Comparison of ENCODE assay signal across 9 mouse cellular contexts in genomic region chr2:33558233-33558632, GRCm38 (mm10).
A peak's percentile ranks its signal among the peaks of the same experiment; 100 is the strongest.
DNase-seq lines count a peak whose midpoint lies in the region; ATAC-seq and TF ChIP-seq lines count a peak whose summit lies in the region.
"Had no signal": no experiment of that assay in that cellular context is flagged by ENCODE, and none has a peak within 500 bp of the region (broad histone marks: within the 10 kb centered on the region; RNA-seq: fewer than 3 reads in every experiment).

No protein-coding gene starts in this region.

- H3K4me3 ChIP-seq in midbrain, embryonic 10.5 days: no peak overlapping the region
- no peak overlapping the region for H3K4me3 ChIP-seq in midbrain, embryonic 16.5 days (ENCODE audit: low read depth, low read length)
- no peak overlapping the region for H3K4me3 ChIP-seq in bone marrow macrophage, adult 2 months (ENCODE audit: insufficient read depth, low read length)
- no peak overlapping the region for H3K4me3 ChIP-seq in hindbrain, embryonic 15.5 days
- H3K4me3 ChIP-seq: stomach, embryonic 15.5 days had no signal

- H3K9ac ChIP-seq in midbrain, embryonic 16.5 days (ENCODE audit: low read depth, low read length): no peak overlapping the region
- no peak overlapping the region for H3K9ac ChIP-seq in hindbrain, embryonic 15.5 days
- H3K9ac ChIP-seq: stomach, embryonic 15.5 days had no signal

- ATAC-seq in midbrain, embryonic 16.5 days: no peak
- 0 out of 2 replicates have a peak, but pooled peaks have one; percentile 48 for ATAC-seq in erythroblast, adult 5-6 weeks (replicated peaks; ENCODE audit: low FRiP score, poor library complexity, severe bottlenecking)
- peak; percentile 39; the same call in 1 of the 2 replicates for ATAC-seq in hindbrain, embryonic 15.5 days (ENCODE audit: low FRiP score, low read depth)

- H3K4me2 ChIP-seq in midbrain, embryonic 16.5 days (ENCODE audit: low read length): no peak overlapping the region
- no peak overlapping the region for H3K4me2 ChIP-seq in hindbrain, embryonic 15.5 days
- H3K4me2 ChIP-seq: stomach, embryonic 15.5 days had no signal

- peaks cover 74% of the 10 kb centered on the region for H3K27me3 ChIP-seq in midbrain, embryonic 10.5 days (ENCODE audit: low read depth, poor library complexity, severe bottlenecking)
- peaks cover 8% of the 10 kb centered on the region for H3K27me3 ChIP-seq in midbrain, embryonic 16.5 days (ENCODE audit: control insufficient read depth, insufficient read depth, low read depth, low read length)
- H3K27me3 ChIP-seq in hindbrain, embryonic 15.5 days: peaks cover 4% of the 10 kb centered on the region; the same call in 1 of the 2 replicates

- peak; percentile 84 for DNase-seq in midbrain, embryonic 10.5 days (ENCODE audit: low spot score)
- DNase-seq in left cerebral cortex, postnatal 36 days (ENCODE audit: low spot score in 2 of 2): peak; percentile 73 to 74
- DNase-seq in natural killer cell, adult 2 months (ENCODE audit: low spot score in 2 of 2): peak; percentile 45 to 55
- DNase-seq in testis, postnatal 14 days (ENCODE audit: low spot score): peak; percentile 35

- intact Hi-C loops in left cerebral cortex, postnatal 36 days (cut with DNase I): loop anchor here (1.0 to 5.0 kb wide), 2 partner anchors 71 to 84 kb away; partner anchors contain the start of gene Lmx1b

- 10% methylated on average over 6 of the region's 6 CpGs for WGBS in midbrain, embryonic 10.5 days
- 9% methylated on average over 6 of the region's 6 CpGs for WGBS in midbrain, embryonic 16.5 days
- WGBS in hindbrain, embryonic 15.5 days: 11% methylated on average over 6 of the region's 6 CpGs

- peaks cover 31% of the 10 kb centered on the region for H3K4me1 ChIP-seq in midbrain, embryonic 10.5 days
- H3K4me1 ChIP-seq in midbrain, embryonic 16.5 days (ENCODE audit: control insufficient read depth, insufficient read depth, low read length): peaks cover 3% of the 10 kb centered on the region; the same call in 1 of the 2 replicates
- no peaks in the 10 kb centered on the region for H3K4me1 ChIP-seq in bone marrow macrophage, adult 2 months (ENCODE audit: control insufficient read depth, insufficient read depth, low read length)
- H3K4me1 ChIP-seq in hindbrain, embryonic 15.5 days (replicated peaks): peaks cover 15% of the 10 kb centered on the region
- H3K4me1 ChIP-seq: stomach, embryonic 15.5 days had no signal

- no peak overlapping the region for H3K27ac ChIP-seq in midbrain, embryonic 10.5 days (replicated peaks)
- H3K27ac ChIP-seq in midbrain, embryonic 16.5 days (ENCODE audit: low read length): no peak overlapping the region
- H3K27ac ChIP-seq in bone marrow macrophage, adult 2 months (ENCODE audit: insufficient read depth, low read depth, low read length): no peak overlapping the region
- no peak overlapping the region for H3K27ac ChIP-seq in hindbrain, embryonic 15.5 days (replicated peaks)
- H3K27ac ChIP-seq: stomach, embryonic 15.5 days had no signal

- no peak for TF ChIP-seq POLR2A in bone marrow macrophage, adult 2 months (IDR thresholded peaks at IDR 0.05; ENCODE audit: borderline replicate concordance, low read depth, low read length)

- peak; percentile 86 for TF ChIP-seq CTCF in bone marrow macrophage, adult 2 months (IDR thresholded peaks at IDR 0.05; ENCODE audit: low read depth, low read length)

- H3K9me3 ChIP-seq in midbrain, embryonic 10.5 days (replicated peaks): no peaks in the 10 kb centered on the region
- no peaks in the 10 kb centered on the region for H3K9me3 ChIP-seq in midbrain, embryonic 16.5 days (replicated peaks; ENCODE audit: control insufficient read depth, low read length, poor library complexity, severe bottlenecking)
- H3K9me3 ChIP-seq in hindbrain, embryonic 15.5 days: no peaks in the 10 kb centered on the region
- H3K9me3 ChIP-seq: stomach, embryonic 15.5 days had no signal

- 0 out of 2 replicates have a peak, but pooled peaks cover 1% of the 10 kb centered on the region for H3K36me3 ChIP-seq in midbrain, embryonic 10.5 days
- H3K36me3 ChIP-seq in midbrain, embryonic 16.5 days (ENCODE audit: control insufficient read depth, insufficient read depth, low read length): no peaks in the 10 kb centered on the region
- no peaks in the 10 kb centered on the region for H3K36me3 ChIP-seq in hindbrain, embryonic 15.5 days
- H3K36me3 ChIP-seq: stomach, embryonic 15.5 days had no signal
